Mouse (Mus musculus) mouse embryonic stem cell (cell line): ENCODE measurements at regions not wholly inside any gene's neighbourhood (a gene's known extent, or its start where the extent isn't known, plus 50 kb on each side); places are given as distances from the start of the nearest gene placed in this dataset.

Experiments used
- in situ Hi-C, 2 experiments: fragments of 300-500 bp; cut with MboI; formaldehyde crosslinking; loops; 1 replicate in 1 of 2; 3 replicates in 1 of 2; pipeline ENCODE4 v1.14.3; 2019 to 2020; ENCODE audit warnings: low sequenced_read_pairs in 2 of 2, low pct_unique_long_range_greater_than_20kb in 1 of 2, mixed read lengths in 1 of 2; ENCODE audit not compliant: unreplicated experiment in 1 of 2

GRCm38 (mm10) chr6:140306811-140307558 is 116.9 kb upstream of the Plekha5 start:
- in situ Hi-C loops: no loop called here

- in situ Hi-C loops: no loop called here
Measured at GRCm38 (mm10) chr6:140304105-140304504, 119.7 kb upstream of the Plekha5 start.

- in situ Hi-C loops: no loop called here
Measured at GRCm38 (mm10) chr6:140300470-140301145, 123.2 kb upstream of the Plekha5 start.

- in situ Hi-C loops: no loop called here
Measured at GRCm38 (mm10) chr6:140299653-140300052, 124.2 kb upstream of the Plekha5 start.

GRCm38 (mm10) chr6:140297969-140298554 is 125.8 kb upstream of the Plekha5 start:
- in situ Hi-C loops: no loop called here

- in situ Hi-C loops: no loop called here
Measured at GRCm38 (mm10) chr6:140297561-140297960, 126.3 kb upstream of the Plekha5 start.

GRCm38 (mm10) chr6:140290109-140290508 is 133.7 kb upstream of the Plekha5 start:
- in situ Hi-C loops: no loop called here

- in situ Hi-C loops: no loop called here
Measured at GRCm38 (mm10) chr6:140288799-140289198, 135.1 kb upstream of the Plekha5 start.

GRCm38 (mm10) chr6:140282285-140282577 is 141.6 kb upstream of the Plekha5 start:
- in situ Hi-C loops: no loop called here

GRCm38 (mm10) chr6:140281488-140282284 is 142.2 kb upstream of the Plekha5 start:
- in situ Hi-C loops: no loop called here

- in situ Hi-C loops: no loop called here
Measured at GRCm38 (mm10) chr6:140280817-140281475, 142.9 kb upstream of the Plekha5 start.

- in situ Hi-C loops: no loop called here
Measured at GRCm38 (mm10) chr6:140279736-140280370, 144.0 kb upstream of the Plekha5 start.

GRCm38 (mm10) chr6:140278750-140279149 is 145.1 kb upstream of the Plekha5 start:
- in situ Hi-C loops: no loop called here

- in situ Hi-C loops: loop anchor here in 1 of 2 experiments (25.0 kb wide), 2 partner anchors 192 to 442 kb away; no protein-coding TSS in a partner anchor
Measured at GRCm38 (mm10) chr6:140270592-140270991, 153.3 kb upstream of the Plekha5 start.

GRCm38 (mm10) chr6:140268315-140269070 is 155.4 kb upstream of the Plekha5 start:
- in situ Hi-C loops: loop anchor here in 1 of 2 experiments (25.0 kb wide), 2 partner anchors 194 to 444 kb away; no protein-coding TSS in a partner anchor

GRCm38 (mm10) chr6:140263920-140264319 is 159.9 kb upstream of the Plekha5 start:
- in situ Hi-C loops: loop anchor here in 1 of 2 experiments (25.0 kb wide), 2 partner anchors 198 to 448 kb away; no protein-coding TSS in a partner anchor

GRCm38 (mm10) chr6:140261813-140262212 is 162.0 kb upstream of the Plekha5 start:
- in situ Hi-C loops: loop anchor here in 1 of 2 experiments (25.0 kb wide), 2 partner anchors 200 to 450 kb away; no protein-coding TSS in a partner anchor
